Mouse (Mus musculus): ENCODE measurements around the gene Ngb.

GRCm38 (mm10) chr12:87138768-87139167 is 36.4 kb upstream of the Ngb start:
- TF ChIP-seq POLR2A (IDR thresholded peaks at IDR 0.05; ENCODE audit: insufficient read length, low read depth) (no peak), CEBPB (IDR thresholded peaks at IDR 0.05; ENCODE audit: insufficient read depth, poor library complexity, severe bottlenecking) (no peak), TCF12 (IDR thresholded peaks at IDR 0.05; ENCODE audit: insufficient read depth, poor library complexity, severe bottlenecking) (no peak), USF1 (IDR thresholded peaks at IDR 0.05; ENCODE audit: low read depth) (no peak), MYOG (IDR thresholded peaks at IDR 0.05; ENCODE audit: control insufficient read depth in 1 of 3, insufficient read depth in 1 of 3, insufficient read length in 2 of 3, low read depth in 2 of 3) (no peak), MAX (IDR thresholded peaks at IDR 0.05; ENCODE audit: low read depth) (no peak), REST (IDR thresholded peaks at IDR 0.05; ENCODE audit: insufficient read depth, insufficient read length) (no peak), TCF3 (IDR thresholded peaks at IDR 0.05; ENCODE audit: insufficient read length, low read depth) (no peak), E2F4 (IDR thresholded peaks at IDR 0.05; ENCODE audit: insufficient read depth) (no peak), MYOD1 (IDR thresholded peaks at IDR 0.05; ENCODE audit: control insufficient read depth in 1 of 3, insufficient read length in 2 of 3, low read depth in 2 of 3) (no peak), POLR2AphosphoS2 (IDR thresholded peaks at IDR 0.05; ENCODE audit: insufficient read length, low read depth) (no peak), SRF (IDR thresholded peaks at IDR 0.05; ENCODE audit: control insufficient read depth, insufficient read length, low read depth) (no peak)
